Mouse (Mus musculus): Measurements from ENCODE around the gene Sez6l2. TPM values are rescaled to one million over a fixed set of nuclear protein-coding genes. Genes with fewer than 3 reads are reported as not detected.

The Sez6l2 gene
- polyA plus RNA-seq, 1 experiment from 2014 or later, result 0.97 TPM

DNA sequence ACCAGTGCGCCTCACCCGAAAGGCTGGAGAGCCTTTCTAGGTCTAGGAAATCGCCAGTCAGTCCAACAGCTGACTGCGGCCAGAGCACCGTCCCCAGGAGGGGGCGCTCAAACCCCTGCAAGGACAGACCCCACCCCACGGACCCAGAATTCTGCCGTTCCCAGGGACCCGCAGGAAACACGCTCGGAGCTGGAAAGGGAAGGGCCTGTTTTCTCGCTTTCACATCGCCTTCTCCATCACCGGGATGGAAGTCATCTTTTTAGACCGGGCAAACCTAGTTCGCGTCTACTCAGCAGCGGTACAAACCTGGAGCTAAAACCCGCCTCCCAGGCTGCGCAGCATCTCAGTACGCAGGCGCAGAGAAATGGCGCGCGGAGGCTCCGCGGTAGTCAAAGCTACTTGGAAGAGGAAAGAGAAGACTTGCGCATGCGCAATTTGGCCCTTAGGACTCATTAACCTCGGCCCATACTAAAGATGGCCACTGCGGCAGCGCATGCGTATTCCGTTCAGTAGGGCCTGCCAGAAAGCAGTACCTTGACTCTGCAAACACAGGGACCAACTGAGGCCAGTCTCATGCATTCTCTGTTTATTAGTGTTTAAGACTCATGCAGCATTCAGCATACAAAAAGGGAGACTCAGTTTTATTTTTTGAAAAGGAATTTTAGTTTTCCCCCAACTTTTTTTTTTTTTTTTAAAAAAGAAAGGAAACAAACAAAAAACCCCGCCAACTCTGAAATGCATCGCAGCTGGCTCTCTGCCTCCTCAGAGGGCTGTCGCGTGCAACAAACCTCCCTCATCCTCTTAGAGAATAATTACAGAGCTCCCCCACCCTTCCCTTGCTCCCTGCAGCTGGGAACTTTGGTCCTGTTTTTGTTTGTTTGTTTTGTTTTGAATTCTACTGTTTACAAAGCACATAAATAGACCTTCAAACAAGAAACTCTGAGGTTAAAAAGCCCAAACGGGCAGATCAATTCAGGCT, 66.9 kb downstream of the Sez6l2 start, which contains the start of gene Pagr1a:
Gene Pagr1a (minus strand): TSS at position 382 of the 979 bp plus-strand sequence.
- H3K4me2 ChIP-seq (replicated peaks), result peak within 1 kb of the TSS; percentile 97
- no peaks in the 10 kb centered on the region for H3K9me3 ChIP-seq
- H3K27ac ChIP-seq, result peak within 1 kb of the TSS; percentile 93
- WGBS, result 4% methylated on average over 39 of the region's 39 CpGs
- no peaks in the 10 kb centered on the region for H3K27me3 ChIP-seq
- peaks cover 38% of the 10 kb centered on the region for H3K36me3 ChIP-seq
- H3K4me1 ChIP-seq, result peaks cover 70% of the 10 kb centered on the region
- H3K4me3 ChIP-seq, result peak within 1 kb of the TSS; percentile 55
- ATAC-seq (ENCODE audit: insufficient number of reproducible peaks, insufficient read depth, low FRiP score, low TSS enrichment), result peak; percentile 79
- peak within 1 kb of the TSS; percentile 82 for H3K9ac ChIP-seq

GRCm38 (mm10) chr7:127017950-127018345, 67.6 kb downstream of the Sez6l2 start:
- Histone ChIP-seq H3K36me3 (peaks cover 41% of the 10 kb centered on the region), H3K27ac (peak overlapping the region; percentile 93), H3K9ac (peak overlapping the region; percentile 69; the same call in 1 of the 2 replicates), H3K4me1 (peaks cover 77% of the 10 kb centered on the region), H3K27me3 (no peaks in the 10 kb centered on the region), H3K4me3 (no peak overlapping the region), H3K4me2 (replicated peaks) (peak overlapping the region; percentile 97), H3K9me3 (no peaks in the 10 kb centered on the region)
- no peak for ATAC-seq (ENCODE audit: insufficient number of reproducible peaks, insufficient read depth, low FRiP score, low TSS enrichment)
- 63% methylated on average over 6 of the region's 6 CpGs for WGBS

DNA sequence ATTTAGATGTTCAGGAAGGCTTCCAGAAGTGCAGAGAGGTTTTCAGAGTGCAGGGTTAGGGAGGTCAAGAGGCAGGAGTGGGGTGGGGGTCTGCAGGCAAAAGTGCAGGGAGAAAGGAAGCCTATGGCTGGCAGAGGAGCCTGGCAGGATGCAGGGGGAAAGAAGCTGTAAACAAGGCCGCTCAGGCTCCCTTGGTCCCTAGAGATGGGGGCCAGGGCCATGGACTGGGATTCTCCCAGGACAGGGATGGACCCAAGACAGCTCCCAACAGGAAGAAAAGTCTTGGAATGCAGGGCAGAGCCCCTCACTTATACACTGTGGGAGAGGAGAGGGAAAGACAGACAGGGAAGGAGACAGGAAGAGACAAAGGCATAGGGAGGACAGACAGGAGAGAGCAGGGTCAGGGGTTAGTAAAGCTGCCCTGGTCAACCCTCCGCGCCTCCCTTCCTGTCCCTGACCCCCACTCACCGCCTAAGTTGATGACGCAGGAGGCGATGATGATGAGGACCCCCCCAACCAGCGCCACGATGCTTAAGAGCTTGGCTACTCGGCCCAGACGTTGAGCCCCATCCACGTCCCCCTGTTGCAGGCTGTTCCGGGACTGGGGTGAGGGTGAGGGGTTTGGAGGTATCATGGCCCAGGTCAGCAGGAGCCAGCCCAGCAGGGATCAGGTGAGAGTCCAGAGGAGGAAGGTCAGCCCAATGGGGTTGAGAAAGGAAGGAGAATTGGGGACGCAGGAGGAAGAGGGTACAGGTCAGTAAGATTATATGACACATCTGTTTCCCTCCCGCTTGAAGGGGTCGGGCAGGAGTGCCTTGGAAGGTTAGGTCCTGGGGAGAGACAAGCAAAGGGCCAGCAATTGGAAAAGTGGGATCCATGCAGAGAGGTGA, 68.3 kb downstream of the Sez6l2 start:
- Histone ChIP-seq H3K9me3 (no peaks in the 10 kb centered on the region), H3K4me2 (replicated peaks) (peak overlapping the region; percentile 97), H3K27me3 (no peaks in the 10 kb centered on the region), H3K27ac (peak overlapping the region; percentile 90; the same call in 1 of the 2 replicates), H3K9ac (peak overlapping the region; percentile 69; the same call in 1 of the 2 replicates), H3K4me3 (peak overlapping the region; percentile 50), H3K4me1 (peaks cover 84% of the 10 kb centered on the region), H3K36me3 (peaks cover 42% of the 10 kb centered on the region)
- 64% methylated on average over 15 of the region's 15 CpGs for WGBS
- ATAC-seq (ENCODE audit: insufficient number of reproducible peaks, insufficient read depth, low FRiP score, low TSS enrichment), result no peak

GRCm38 (mm10) chr7:127019306-127019960, 69.1 kb downstream of the Sez6l2 start:
- Histone ChIP-seq H3K9me3 (no peaks in the 10 kb centered on the region), H3K36me3 (peaks cover 42% of the 10 kb centered on the region), H3K4me2 (replicated peaks) (peak overlapping the region; percentile 97), H3K4me1 (peaks cover 86% of the 10 kb centered on the region), H3K4me3 (peak overlapping the region; percentile 50), H3K27me3 (no peaks in the 10 kb centered on the region), H3K9ac (peak overlapping the region; percentile 69), H3K27ac (peak overlapping the region; percentile 90)
- no peak for ATAC-seq (ENCODE audit: insufficient number of reproducible peaks, insufficient read depth, low FRiP score, low TSS enrichment)
- 70% methylated on average over 14 of the region's 14 CpGs for WGBS

GRCm38 (mm10) chr7:127020031-127020430, 69.7 kb downstream of the Sez6l2 start:
- peak overlapping the region; percentile 50 for H3K4me3 ChIP-seq
- ATAC-seq (ENCODE audit: insufficient number of reproducible peaks, insufficient read depth, low FRiP score, low TSS enrichment), result no peak
- H3K4me1 ChIP-seq, result peaks cover 85% of the 10 kb centered on the region
- WGBS, result 44% methylated on average over 3 of the region's 3 CpGs
- H3K9me3 ChIP-seq, result no peaks in the 10 kb centered on the region
- peak overlapping the region; percentile 69 for H3K9ac ChIP-seq
- H3K4me2 ChIP-seq (replicated peaks), result peak overlapping the region; percentile 97
- H3K36me3 ChIP-seq, result peaks cover 40% of the 10 kb centered on the region
- peak overlapping the region; percentile 90 for H3K27ac ChIP-seq
- no peaks in the 10 kb centered on the region for H3K27me3 ChIP-seq

Other genes starting within 250 kb of the Sez6l2 start
- gene Coro1a, start 242.8 kb upstream of the Sez6l2 start, polyA plus RNA-seq (2016; fragmentation: Nextera tagmentation; extraction: Ambion mirVana), result 37.8 and 39.0 TPM in 2 replicates
- gene Mapk3, start 191.0 kb upstream of the Sez6l2 start, polyA plus RNA-seq (2016; fragmentation: Nextera tagmentation; extraction: Ambion mirVana), result 52.2 and 54.5 TPM in 2 replicates
- gene Gdpd3, start 184.2 kb upstream of the Sez6l2 start, polyA plus RNA-seq (2016; fragmentation: Nextera tagmentation; extraction: Ambion mirVana), result 1.00 and 1.6 TPM in 2 replicates
- gene Ypel3, start 173.6 kb upstream of the Sez6l2 start, polyA plus RNA-seq (2016; fragmentation: Nextera tagmentation; extraction: Ambion mirVana), result 118 and 119 TPM in 2 replicates
- gene Tbx6, start 169.1 kb upstream of the Sez6l2 start, polyA plus RNA-seq (2016; fragmentation: Nextera tagmentation; extraction: Ambion mirVana), result 0.61 and 0.85 TPM in 2 replicates
- gene Ppp4c, start 158.1 kb upstream of the Sez6l2 start, polyA plus RNA-seq (2016; fragmentation: Nextera tagmentation; extraction: Ambion mirVana), result 362 and 385 TPM in 2 replicates
- 1.2 and 2.0 TPM in 2 replicates for gene Fam57b, start 152.9 kb upstream of the Sez6l2 start, polyA plus RNA-seq (2016; fragmentation: Nextera tagmentation; extraction: Ambion mirVana)
- gene 4930451I11Rik, start 118.9 kb upstream of the Sez6l2 start, polyA plus RNA-seq (2016; fragmentation: Nextera tagmentation; extraction: Ambion mirVana), result not detected in 2 replicates
- 2.1 and 2.8 TPM in 2 replicates for gene Doc2a, start 103.1 kb upstream of the Sez6l2 start, polyA plus RNA-seq (2016; fragmentation: Nextera tagmentation; extraction: Ambion mirVana)
- gene Hirip3, start 88.6 kb upstream of the Sez6l2 start, polyA plus RNA-seq (2016; fragmentation: Nextera tagmentation; extraction: Ambion mirVana), result 43.7 and 45.6 TPM in 2 replicates
- 96.7 and 99.6 TPM in 2 replicates for gene Ino80e, start 88.2 kb upstream of the Sez6l2 start, polyA plus RNA-seq (2016; fragmentation: Nextera tagmentation; extraction: Ambion mirVana)
- 57.7 and 61.3 TPM in 2 replicates for gene Taok2, start 65.9 kb upstream of the Sez6l2 start, polyA plus RNA-seq (2016; fragmentation: Nextera tagmentation; extraction: Ambion mirVana)
- 18.6 and 22.2 TPM in 2 replicates for gene Tmem219, start 27.6 kb upstream of the Sez6l2 start, polyA plus RNA-seq (2016; fragmentation: Nextera tagmentation; extraction: Ambion mirVana)
- 20.6 and 25.0 TPM in 2 replicates for gene Kctd13, start 21.7 kb upstream of the Sez6l2 start, polyA plus RNA-seq (2016; fragmentation: Nextera tagmentation; extraction: Ambion mirVana)
- 0.55 and 0.77 TPM in 2 replicates for gene Asphd1, start 981 bp upstream of the Sez6l2 start, polyA plus RNA-seq (2016; fragmentation: Nextera tagmentation; extraction: Ambion mirVana)
- 88.0 and 94.0 TPM in 2 replicates for gene Cdipt, start 25.4 kb downstream of the Sez6l2 start, polyA plus RNA-seq (2016; fragmentation: Nextera tagmentation; extraction: Ambion mirVana)
- gene Cdiptos, start 25.5 kb downstream of the Sez6l2 start, polyA plus RNA-seq (2016; fragmentation: Nextera tagmentation; extraction: Ambion mirVana), result 0.53 and 1.6 TPM in 2 replicates
- 5.6 and 7.1 TPM in 2 replicates for gene Mvp, start 64.1 kb downstream of the Sez6l2 start, polyA plus RNA-seq (2016; fragmentation: Nextera tagmentation; extraction: Ambion mirVana)
- 0.37 TPM in 1 of 2 replicates, not detected in the other for gene Pagr1b, start 65.9 kb downstream of the Sez6l2 start, polyA plus RNA-seq (2016; fragmentation: Nextera tagmentation; extraction: Ambion mirVana)
- gene Pagr1a, start 66.8 kb downstream of the Sez6l2 start, polyA plus RNA-seq (2016; fragmentation: Nextera tagmentation; extraction: Ambion mirVana), result 51.4 and 76.7 TPM in 2 replicates
- gene Gm42742, start 70.5 kb downstream of the Sez6l2 start, polyA plus RNA-seq (2016; fragmentation: Nextera tagmentation; extraction: Ambion mirVana), result 59.3 and 77.8 TPM in 2 replicates
- 8.9 and 9.6 TPM in 2 replicates for gene Prrt2, start 70.6 kb downstream of the Sez6l2 start, polyA plus RNA-seq (2016; fragmentation: Nextera tagmentation; extraction: Ambion mirVana)
- gene Maz, start 76.5 kb downstream of the Sez6l2 start, polyA plus RNA-seq (2016; fragmentation: Nextera tagmentation; extraction: Ambion mirVana), result 118 and 122 TPM in 2 replicates
- gene Kif22, start 91.9 kb downstream of the Sez6l2 start, polyA plus RNA-seq (2016; fragmentation: Nextera tagmentation; extraction: Ambion mirVana), result 136 and 141 TPM in 2 replicates
- not detected in 2 replicates for gene Zg16, start 136.8 kb downstream of the Sez6l2 start, polyA plus RNA-seq (2016; fragmentation: Nextera tagmentation; extraction: Ambion mirVana)
- 1.3 and 1.5 TPM in 2 replicates for gene AI467606, start 140.8 kb downstream of the Sez6l2 start, polyA plus RNA-seq (2016; fragmentation: Nextera tagmentation; extraction: Ambion mirVana)
- gene Qprt, start 171.7 kb downstream of the Sez6l2 start, polyA plus RNA-seq (2016; fragmentation: Nextera tagmentation; extraction: Ambion mirVana), result 2.1 and 2.4 TPM in 2 replicates
- 0.13 TPM in 1 of 2 replicates, not detected in the other for gene Spn, start 187.3 kb downstream of the Sez6l2 start, polyA plus RNA-seq (2016; fragmentation: Nextera tagmentation; extraction: Ambion mirVana)
- gene Cd2bp2, start 245.5 kb downstream of the Sez6l2 start, polyA plus RNA-seq (2016; fragmentation: Nextera tagmentation; extraction: Ambion mirVana), result 73.7 and 82.5 TPM in 2 replicates